ENCODE assay signal across 8 mouse cellular contexts in genomic region chr14:45220957-45221630, GRCm38 (mm10). TPM values are rescaled to one million over a fixed set of nuclear protein-coding genes. Genes with fewer than 3 reads are reported as not detected.
DNase-seq lines count a peak whose midpoint lies in the region; ATAC-seq and TF ChIP-seq lines count a peak whose summit lies in the region.

No protein-coding gene starts in this region.

- H3K27ac ChIP-seq in kidney, embryonic 14.5 days (ENCODE audit: low read depth, low read length): no peak overlapping the region
- peak overlapping the region; percentile 97 for H3K27ac ChIP-seq in forebrain, postnatal 0 days (ENCODE audit: low read depth, low read length)
- peak overlapping the region; percentile 96 for H3K27ac ChIP-seq in midbrain, embryonic 10.5 days (replicated peaks)

- DNase-seq in kidney, postnatal 10 days: no peak
- DNase-seq in Muller cell, postnatal 12 days (ENCODE audit: inconsistent ontology term): peak; percentile 65
- DNase-seq in forebrain, postnatal 0 days: no peak
- no peak for DNase-seq in midbrain, embryonic 10.5 days (ENCODE audit: low spot score)
- no peak for DNase-seq in frontal cortex, postnatal 10 days (ENCODE audit: low spot score in 2 of 2)
- DNase-seq in thymus, postnatal 14 days: no peak
- no peak for DNase-seq in embryo, embryonic 10.5 days (ENCODE audit: low spot score)

- H3K4me1 ChIP-seq in kidney, embryonic 14.5 days (ENCODE audit: control insufficient read depth, insufficient read depth, low read length): peaks cover 5% of the 10 kb centered on the region; the same call in 1 of the 2 replicates
- H3K4me1 ChIP-seq in forebrain, postnatal 0 days (ENCODE audit: insufficient read depth): peaks cover 10% of the 10 kb centered on the region
- peaks cover 20% of the 10 kb centered on the region for H3K4me1 ChIP-seq in midbrain, embryonic 10.5 days

- no peaks in the 10 kb centered on the region for H3K36me3 ChIP-seq in kidney, embryonic 14.5 days (ENCODE audit: control insufficient read depth, insufficient read depth, low read length)
- no peaks in the 10 kb centered on the region for H3K36me3 ChIP-seq in forebrain, postnatal 0 days (ENCODE audit: insufficient read depth)
- H3K36me3 ChIP-seq in midbrain, embryonic 10.5 days: no peaks in the 10 kb centered on the region

- WGBS in kidney, embryonic 14.5 days: 11% methylated on average over 11 of the region's 11 CpGs
- WGBS in forebrain, postnatal 0 days: 7% methylated on average over 11 of the region's 11 CpGs
- 11% methylated on average over 11 of the region's 11 CpGs for WGBS in midbrain, embryonic 10.5 days

- no peaks in the 10 kb centered on the region for H3K9me3 ChIP-seq in kidney, embryonic 14.5 days (ENCODE audit: control insufficient read depth, low read length)
- no peaks in the 10 kb centered on the region for H3K9me3 ChIP-seq in forebrain, postnatal 0 days (ENCODE audit: low read length)
- no peaks in the 10 kb centered on the region for H3K9me3 ChIP-seq in midbrain, embryonic 10.5 days (replicated peaks)

- no peaks in the 10 kb centered on the region for H3K27me3 ChIP-seq in kidney, embryonic 14.5 days (ENCODE audit: control insufficient read depth, insufficient read depth, low read length)
- no peaks in the 10 kb centered on the region for H3K27me3 ChIP-seq in forebrain, postnatal 0 days (ENCODE audit: insufficient read depth, low read length)
- no peaks in the 10 kb centered on the region for H3K27me3 ChIP-seq in midbrain, embryonic 10.5 days (ENCODE audit: low read depth, poor library complexity, severe bottlenecking)

- peak overlapping the region; percentile 97 for H3K4me2 ChIP-seq in kidney, embryonic 14.5 days (replicated peaks; ENCODE audit: low read depth, low read length)
- H3K4me2 ChIP-seq in forebrain, postnatal 0 days (ENCODE audit: low read depth): peak overlapping the region; percentile 77

- H3K9ac ChIP-seq in kidney, embryonic 14.5 days (ENCODE audit: low read depth, low read length): peak overlapping the region; percentile 87
- peak overlapping the region; percentile 94 for H3K9ac ChIP-seq in forebrain, postnatal 0 days

- no peak for ATAC-seq in kidney, embryonic 14.5 days (ENCODE audit: low FRiP score, low TSS enrichment)
- ATAC-seq in forebrain, postnatal 0 days: no peak

- peak overlapping the region; percentile 79 for H3K4me3 ChIP-seq in kidney, embryonic 14.5 days (ENCODE audit: low read length)
- H3K4me3 ChIP-seq in forebrain, postnatal 0 days (ENCODE audit: low read depth, low read length): peak overlapping the region; percentile 95
- peak overlapping the region; percentile 91 for H3K4me3 ChIP-seq in midbrain, embryonic 10.5 days

- TF ChIP-seq CTCF in forebrain, postnatal 0 days (IDR thresholded peaks at IDR 0.05; ENCODE audit: low read depth): peak; percentile 18; the same call in 1 of the 2 replicates

RNA-seq across cellular contexts. Expression of gene Txndc16, which starts 1.0 kb away (rescaled TPM):
- 8.6 and 14.2 TPM in 2 replicates for polyA plus RNA-seq in kidney, embryonic 14.5 days (2014; fragmentation: Nextera tagmentation; extraction: Ambion mirVana)
- total RNA-seq in forebrain, postnatal 0 days (2014; rRNA removed): 51.9 and 61.2 TPM in 2 replicates
- 26.1 and 32.5 TPM in 2 replicates for polyA plus RNA-seq in forebrain, postnatal 0 days (2015; fragmentation: Nextera tagmentation; extraction: Ambion mirVana)
- 15.8 and 17.3 TPM in 2 replicates for polyA plus RNA-seq in midbrain, embryonic 10.5 days (2016; fragmentation: Nextera tagmentation; extraction: Ambion mirVana)

RNA-seq across cellular contexts. Expression of gene Gpr137c, which starts 1.6 kb away (rescaled TPM):
- polyA plus RNA-seq in kidney, embryonic 14.5 days (2014; fragmentation: Nextera tagmentation; extraction: Ambion mirVana): 2.3 and 3.9 TPM in 2 replicates
- 38.7 and 42.8 TPM in 2 replicates for total RNA-seq in forebrain, postnatal 0 days (2014; rRNA removed)
- 7.2 and 9.4 TPM in 2 replicates for polyA plus RNA-seq in forebrain, postnatal 0 days (2015; fragmentation: Nextera tagmentation; extraction: Ambion mirVana)
- 4.1 and 6.0 TPM in 2 replicates for polyA plus RNA-seq in midbrain, embryonic 10.5 days (2016; fragmentation: Nextera tagmentation; extraction: Ambion mirVana)
